Mouse (Mus musculus) liver, postnatal 0 days (tissue): ENCODE results near the gene Scamp3.

Experiments
- CTCF ChIP-seq: sonication (generic); IDR thresholded peaks from 2 replicates; pipeline ENCODE4 v1.5.1; 2016; ENCODE audit warnings: antibody characterized with exemption, low read depth
- EP300 ChIP-seq: IDR thresholded peaks from 2 replicates; pipeline ENCODE4 v1.6.1; 2016; ENCODE audit warnings: antibody characterized with exemption, low read depth, mild to moderate bottlenecking

GRCm38 (mm10) chr3:89163643-89164245 lies 13.5 kb upstream of the Scamp3 start:
- TF ChIP-seq CTCF (no peak), EP300 (no peak)
